Mouse (Mus musculus) bone marrow macrophage, adult 2 months (primary cell): Measurements from ENCODE around the gene Obscn.

Experiments used
- CTCF ChIP-seq: IDR thresholded peaks from 2 replicates; pipeline ENCODE4 v1.5.1; 2012; ENCODE audit warnings: low read depth, mild to moderate bottlenecking, low read length, moderate library complexity
- POLR2A ChIP-seq: IDR thresholded peaks from 2 replicates; pipeline ENCODE4 v1.6.1; 2012; ENCODE audit warnings: mild to moderate bottlenecking, low read depth, low read length, borderline replicate concordance

DNA sequence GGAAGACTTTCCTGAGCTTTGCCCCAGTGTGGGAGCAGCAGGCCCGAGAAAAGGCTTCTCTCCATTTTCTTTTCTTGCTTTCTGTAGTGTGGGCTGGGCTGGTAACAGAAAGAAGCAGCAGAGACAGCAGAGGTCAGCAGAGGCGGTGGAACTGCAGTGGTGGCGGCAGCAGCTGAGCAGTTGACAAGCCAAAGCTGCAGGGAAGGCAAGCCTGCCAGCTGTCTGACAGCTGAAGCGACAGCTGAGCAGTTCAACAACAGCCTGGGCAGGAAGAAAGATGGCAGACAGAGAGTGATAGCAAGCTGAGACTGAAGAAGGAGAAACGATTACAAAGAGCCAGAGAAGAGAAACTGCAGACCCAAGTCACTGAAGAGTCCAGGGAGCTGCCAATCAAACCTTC, 25.2 kb upstream of the Obscn start:
- TF ChIP-seq CTCF (no peak), POLR2A (no peak)
